Mouse (Mus musculus): ENCODE data around the gene Zic1. TPM values are rescaled to one million over a fixed set of nuclear protein-coding genes. Genes with fewer than 3 reads are reported as not detected.
A peak's percentile ranks its signal among the peaks of the same experiment; 100 is the strongest.

The Zic1 gene
- polyA plus RNA-seq (2015; fragmentation: Nextera tagmentation; extraction: Ambion mirVana) = 0.09 TPM in 1 of 2 replicates, not detected in the other

DNA sequence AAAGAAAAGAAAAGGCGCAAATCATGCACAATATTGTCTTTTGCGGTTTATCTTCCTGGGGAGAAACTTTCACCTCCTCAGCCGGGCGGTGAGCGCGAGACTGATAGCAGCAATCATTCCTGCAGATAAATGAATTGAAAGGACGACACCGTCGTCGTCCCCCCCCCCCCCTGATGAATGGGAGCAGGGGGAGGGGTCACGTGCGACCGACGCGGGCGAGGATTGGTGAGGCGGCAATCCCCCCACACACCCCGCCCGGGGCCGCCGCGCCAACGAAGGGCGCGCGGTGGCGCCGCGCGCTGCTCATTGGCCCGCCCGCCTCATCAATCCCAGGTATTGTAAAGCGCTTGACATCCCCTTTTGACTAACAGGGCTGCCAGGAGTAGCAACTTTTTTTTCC lies at the start of gene Zic1:
Zic1 (minus strand) TSS at position 147 of the 400 bp plus-strand sequence.
- no peaks in the 10 kb centered on the region for H3K36me3 ChIP-seq (ENCODE audit: control insufficient read depth, insufficient read depth, low read length)
- H3K9me3 ChIP-seq (ENCODE audit: control insufficient read depth, low read length) = no peaks in the 10 kb centered on the region
- no peak for ATAC-seq (ENCODE audit: low read depth)
- peak within 1 kb of the TSS; percentile 45 for H3K4me2 ChIP-seq (ENCODE audit: low read depth, low read length)
- peak within 1 kb of the TSS; percentile 36 for H3K4me3 ChIP-seq (ENCODE audit: low read length)
- 0 out of 2 replicates have a peak within 1 kb of the TSS, but pooled peaks have one; percentile 15 for H3K9ac ChIP-seq (ENCODE audit: low read length)
- H3K27me3 ChIP-seq (ENCODE audit: control insufficient read depth, insufficient read depth, low read depth, low read length) = peaks cover 92% of the 10 kb centered on the region
- WGBS = 0% methylated on average over 23 of the region's 33 CpGs
- peaks cover 15% of the 10 kb centered on the region; the same call in 1 of the 2 replicates for H3K4me1 ChIP-seq (replicated peaks; ENCODE audit: control insufficient read depth, insufficient read depth, low read length)
- H3K27ac ChIP-seq (ENCODE audit: low read length) = no peak within 1 kb of the TSS

DNA sequence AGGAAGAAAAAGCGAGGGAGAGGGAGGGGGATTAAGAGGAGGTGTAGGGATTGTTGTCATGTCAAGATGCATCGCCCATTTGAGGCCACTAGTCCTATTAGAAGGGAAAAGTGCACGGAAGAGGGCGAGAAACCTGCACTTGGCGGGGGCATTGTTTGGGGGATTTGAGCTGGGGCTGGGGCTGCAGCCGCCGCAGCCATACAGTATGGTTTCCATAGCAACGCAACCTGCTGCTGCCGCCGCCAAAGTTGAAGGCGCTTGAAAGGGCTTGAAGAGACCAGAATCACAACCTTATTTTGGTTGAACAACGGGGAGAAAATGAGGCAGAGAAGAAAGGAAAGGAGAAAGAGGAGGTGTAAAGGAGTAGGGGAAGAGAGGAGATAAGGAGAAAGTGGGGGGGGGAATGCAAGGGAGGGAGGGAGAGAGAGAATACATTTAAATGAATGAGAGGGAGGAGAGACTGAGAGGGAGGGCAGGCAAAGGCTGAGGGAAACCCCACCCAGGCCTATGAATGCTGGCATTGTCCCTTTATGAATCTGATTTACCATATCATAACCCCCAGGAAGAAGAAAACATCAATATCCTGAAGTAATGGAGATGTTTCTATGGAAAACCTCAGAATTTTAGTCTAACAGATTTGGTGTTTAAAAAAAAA lies 48.5 kb upstream of the Zic1 start:
- no peak overlapping the region for H3K27ac ChIP-seq (ENCODE audit: low read length)
- H3K27me3 ChIP-seq (ENCODE audit: control insufficient read depth, insufficient read depth, low read depth, low read length) = peaks cover 49% of the 10 kb centered on the region
- no peak overlapping the region for H3K4me3 ChIP-seq (ENCODE audit: low read length)
- no peak overlapping the region for H3K4me2 ChIP-seq (ENCODE audit: low read depth, low read length)
- no peaks in the 10 kb centered on the region for H3K4me1 ChIP-seq (replicated peaks; ENCODE audit: control insufficient read depth, insufficient read depth, low read length)
- no peak for ATAC-seq (ENCODE audit: low read depth)
- WGBS = under 1% methylated on average over 12 of the region's 12 CpGs
- no peaks in the 10 kb centered on the region for H3K9me3 ChIP-seq (ENCODE audit: control insufficient read depth, low read length)
- H3K36me3 ChIP-seq (ENCODE audit: control insufficient read depth, insufficient read depth, low read length) = no peaks in the 10 kb centered on the region
- H3K9ac ChIP-seq (ENCODE audit: low read length) = no peak overlapping the region

GRCm38 (mm10) chr9:91409771-91410170 lies 44.2 kb upstream of the Zic1 start:
- Histone ChIP-seq H3K9ac (ENCODE audit: low read length) (no peak overlapping the region), H3K4me2 (ENCODE audit: low read depth, low read length) (no peak overlapping the region)

GRCm38 (mm10) chr9:91406258-91406763 lies 40.7 kb upstream of the Zic1 start:
- 1% methylated on average over 6 of the region's 6 CpGs for WGBS

More at GRCm38 (mm10) chr9:91409771-91410170, 44.2 kb upstream of the Zic1 start:
- no peaks in the 10 kb centered on the region for H3K9me3 ChIP-seq (ENCODE audit: control insufficient read depth, low read length)
- H3K36me3 ChIP-seq (ENCODE audit: control insufficient read depth, insufficient read depth, low read length) = no peaks in the 10 kb centered on the region
- no peak overlapping the region for H3K27ac ChIP-seq (ENCODE audit: low read length)
- 2% methylated on average over 3 of the region's 3 CpGs for WGBS
- H3K4me3 ChIP-seq (ENCODE audit: low read length) = no peak overlapping the region
- ATAC-seq (ENCODE audit: low read depth) = no peak
- H3K27me3 ChIP-seq (ENCODE audit: control insufficient read depth, insufficient read depth, low read depth, low read length) = peaks cover 60% of the 10 kb centered on the region
- no peaks in the 10 kb centered on the region for H3K4me1 ChIP-seq (replicated peaks; ENCODE audit: control insufficient read depth, insufficient read depth, low read length)

DNA sequence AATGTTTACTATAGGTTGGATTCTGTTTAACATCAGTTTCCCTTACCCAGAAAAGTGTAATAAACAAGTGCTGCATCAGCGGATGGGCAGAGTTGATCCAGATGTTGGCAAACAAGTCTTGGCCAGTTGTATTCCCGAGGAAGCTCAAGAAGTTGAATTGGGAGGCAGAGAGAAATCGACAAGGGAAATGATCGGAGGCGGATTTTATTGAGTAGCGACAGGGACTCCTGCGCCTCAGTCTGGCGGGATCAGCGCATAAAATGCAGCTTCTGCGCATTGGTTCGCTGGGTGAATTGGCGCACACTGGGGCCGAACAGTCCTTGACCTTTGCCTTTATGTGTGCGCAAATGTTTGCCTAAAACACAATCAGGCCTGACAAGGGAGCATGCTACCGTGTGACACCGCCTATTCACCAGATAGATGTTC lies 40.2 kb upstream of the Zic1 start:
- Histone ChIP-seq H3K9me3 (ENCODE audit: control insufficient read depth, low read length) (no peaks in the 10 kb centered on the region), H3K9ac (ENCODE audit: low read length) (no peak overlapping the region), H3K27me3 (ENCODE audit: control insufficient read depth, insufficient read depth, low read depth, low read length) (peaks cover 86% of the 10 kb centered on the region), H3K4me2 (ENCODE audit: low read depth, low read length) (no peak overlapping the region), H3K27ac (ENCODE audit: low read length) (no peak overlapping the region), H3K4me3 (ENCODE audit: low read length) (no peak overlapping the region), H3K4me1 (replicated peaks; ENCODE audit: control insufficient read depth, insufficient read depth, low read length) (no peaks in the 10 kb centered on the region), H3K36me3 (ENCODE audit: control insufficient read depth, insufficient read depth, low read length) (no peaks in the 10 kb centered on the region)
- no peak for ATAC-seq (ENCODE audit: low read depth)
- 1% methylated on average over 16 of the region's 16 CpGs for WGBS

More at GRCm38 (mm10) chr9:91406258-91406763, 40.7 kb upstream of the Zic1 start:
- Histone ChIP-seq H3K9ac (ENCODE audit: low read length) (no peak overlapping the region), H3K4me3 (ENCODE audit: low read length) (no peak overlapping the region), H3K4me1 (replicated peaks; ENCODE audit: control insufficient read depth, insufficient read depth, low read length) (no peaks in the 10 kb centered on the region), H3K27ac (ENCODE audit: low read length) (no peak overlapping the region), H3K9me3 (ENCODE audit: control insufficient read depth, low read length) (no peaks in the 10 kb centered on the region), H3K4me2 (ENCODE audit: low read depth, low read length) (no peak overlapping the region), H3K36me3 (ENCODE audit: control insufficient read depth, insufficient read depth, low read length) (no peaks in the 10 kb centered on the region), H3K27me3 (ENCODE audit: control insufficient read depth, insufficient read depth, low read depth, low read length) (peaks cover 81% of the 10 kb centered on the region)
- no peak for ATAC-seq (ENCODE audit: low read depth)

DNA sequence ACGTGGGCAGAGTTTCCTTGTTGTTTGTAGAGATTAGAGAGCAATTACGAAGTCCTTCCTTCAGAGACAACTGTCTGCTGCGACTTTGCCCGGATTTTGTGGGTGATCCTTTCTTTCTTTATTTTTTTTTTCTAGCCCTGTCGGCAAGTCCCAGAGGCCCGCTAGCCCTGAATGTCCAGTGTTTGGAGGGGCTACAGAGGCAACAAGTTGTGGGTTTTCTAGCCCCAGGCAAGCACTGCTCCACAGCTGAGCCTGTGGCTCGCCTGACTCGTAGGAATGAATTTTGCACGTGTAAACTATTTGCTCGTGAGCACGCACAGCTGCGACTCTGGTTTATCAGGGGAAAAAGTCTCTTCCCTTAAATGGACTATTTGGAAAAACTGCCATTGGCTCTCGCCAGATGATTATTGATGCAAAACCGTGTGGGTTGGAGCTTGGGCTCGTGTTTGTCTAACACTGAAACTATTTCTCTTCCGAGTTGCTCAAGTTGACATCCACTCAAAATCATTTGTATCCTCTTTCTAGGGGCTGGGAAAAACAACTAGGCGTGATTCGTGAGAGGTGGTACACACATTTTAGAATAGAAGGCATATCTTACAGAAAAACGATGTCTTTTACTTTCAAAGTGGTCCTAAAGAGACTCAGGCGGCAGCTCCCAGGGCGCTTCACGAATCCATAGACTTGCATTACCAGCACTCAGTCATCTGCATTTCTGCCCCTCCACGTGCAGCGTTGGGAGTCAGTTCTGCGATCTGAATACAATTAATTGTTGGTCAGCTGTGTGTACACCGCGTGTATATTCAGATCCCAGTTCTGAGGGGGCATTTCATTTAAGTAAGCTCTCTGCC lies 39.5 kb upstream of the Zic1 start:
- no peaks in the 10 kb centered on the region for H3K9me3 ChIP-seq (ENCODE audit: control insufficient read depth, low read length)

DNA sequence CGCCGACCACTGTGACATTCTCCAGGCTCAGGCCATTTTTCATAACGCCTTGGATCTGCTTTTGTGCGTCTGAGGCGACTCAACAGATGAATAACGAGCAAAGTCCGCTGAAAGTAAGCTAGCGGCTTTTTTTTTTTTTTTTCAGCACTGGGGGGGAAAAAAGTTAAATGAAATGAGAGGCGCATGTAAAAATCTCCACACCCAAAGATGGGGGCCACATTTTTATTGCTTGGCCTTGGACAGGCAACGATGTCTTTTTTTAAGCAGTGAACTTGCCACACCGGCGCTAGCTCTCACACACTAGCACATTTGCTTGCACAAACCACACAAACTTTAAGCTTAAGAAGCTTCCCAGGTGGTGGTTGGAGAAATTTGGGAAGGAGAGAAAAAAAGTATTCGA lies 38.6 kb upstream of the Zic1 start:
- H3K27me3 ChIP-seq (ENCODE audit: control insufficient read depth, insufficient read depth, low read depth, low read length) = peaks cover 87% of the 10 kb centered on the region
- H3K4me2 ChIP-seq (ENCODE audit: low read depth, low read length) = no peak overlapping the region
- no peak overlapping the region for H3K9ac ChIP-seq (ENCODE audit: low read length)
- no peaks in the 10 kb centered on the region for H3K9me3 ChIP-seq (ENCODE audit: control insufficient read depth, low read length)
- H3K36me3 ChIP-seq (ENCODE audit: control insufficient read depth, insufficient read depth, low read length) = no peaks in the 10 kb centered on the region
- 2% methylated on average over 13 of the region's 13 CpGs for WGBS
- ATAC-seq (ENCODE audit: low read depth) = no peak
- H3K27ac ChIP-seq (ENCODE audit: low read length) = no peak overlapping the region
- H3K4me3 ChIP-seq (ENCODE audit: low read length) = no peak overlapping the region
- no peaks in the 10 kb centered on the region for H3K4me1 ChIP-seq (replicated peaks; ENCODE audit: control insufficient read depth, insufficient read depth, low read length)

More for the DNA sequence above, 39.5 kb upstream of the Zic1 start:
- WGBS = 1% methylated on average over 27 of the region's 27 CpGs
- Histone ChIP-seq H3K4me1 (replicated peaks; ENCODE audit: control insufficient read depth, insufficient read depth, low read length) (no peaks in the 10 kb centered on the region), H3K4me2 (ENCODE audit: low read depth, low read length) (no peak overlapping the region), H3K4me3 (ENCODE audit: low read length) (no peak overlapping the region), H3K9ac (ENCODE audit: low read length) (no peak overlapping the region), H3K27me3 (ENCODE audit: control insufficient read depth, insufficient read depth, low read depth, low read length) (peaks cover 87% of the 10 kb centered on the region), H3K36me3 (ENCODE audit: control insufficient read depth, insufficient read depth, low read length) (no peaks in the 10 kb centered on the region), H3K27ac (ENCODE audit: low read length) (no peak overlapping the region)
- ATAC-seq (ENCODE audit: low read depth) = no peak

DNA sequence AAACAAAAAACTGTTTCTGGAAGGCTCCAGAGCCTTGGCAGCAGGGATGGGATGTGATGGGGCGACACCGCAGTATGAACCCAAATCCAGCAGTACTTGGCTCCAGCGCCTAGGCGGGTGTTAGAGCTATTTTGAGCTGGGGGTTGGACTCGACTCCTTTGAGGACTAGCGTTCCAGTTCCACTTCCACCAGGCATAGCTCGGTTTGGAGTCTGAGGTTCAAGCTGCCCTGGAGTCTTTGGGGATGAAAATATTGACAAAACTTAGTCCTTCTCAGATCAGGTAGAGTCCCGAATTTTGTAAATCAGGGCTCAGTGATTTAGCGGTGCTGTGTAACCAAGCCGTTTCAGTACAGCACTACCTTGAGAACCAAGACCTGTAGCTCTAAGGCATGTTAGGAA lies 35.9 kb upstream of the Zic1 start:
- H3K4me2 ChIP-seq (ENCODE audit: low read depth, low read length) = no peak overlapping the region
- H3K27ac ChIP-seq (ENCODE audit: low read length) = no peak overlapping the region
- H3K27me3 ChIP-seq (ENCODE audit: control insufficient read depth, insufficient read depth, low read depth, low read length) = peaks cover 96% of the 10 kb centered on the region
- H3K9ac ChIP-seq (ENCODE audit: low read length) = no peak overlapping the region
- WGBS = 0% methylated on average over 10 of the region's 10 CpGs
- no peaks in the 10 kb centered on the region for H3K36me3 ChIP-seq (ENCODE audit: control insufficient read depth, insufficient read depth, low read length)
- no peaks in the 10 kb centered on the region for H3K9me3 ChIP-seq (ENCODE audit: control insufficient read depth, low read length)
- H3K4me1 ChIP-seq (replicated peaks; ENCODE audit: control insufficient read depth, insufficient read depth, low read length) = no peaks in the 10 kb centered on the region
- no peak overlapping the region for H3K4me3 ChIP-seq (ENCODE audit: low read length)
- ATAC-seq (ENCODE audit: low read depth) = no peak

- H3K9ac ChIP-seq (ENCODE audit: low read length) = no peak overlapping the region
- H3K4me2 ChIP-seq (ENCODE audit: low read depth, low read length) = no peak overlapping the region
- no peak for ATAC-seq (ENCODE audit: low read depth)
- H3K4me3 ChIP-seq (ENCODE audit: low read length) = no peak overlapping the region
- H3K27ac ChIP-seq (ENCODE audit: low read length) = no peak overlapping the region
- 11% methylated on average over 8 of the region's 8 CpGs for WGBS
- H3K9me3 ChIP-seq (ENCODE audit: control insufficient read depth, low read length) = no peaks in the 10 kb centered on the region
- H3K4me1 ChIP-seq (replicated peaks; ENCODE audit: control insufficient read depth, insufficient read depth, low read length) = no peaks in the 10 kb centered on the region
- H3K36me3 ChIP-seq (ENCODE audit: control insufficient read depth, insufficient read depth, low read length) = no peaks in the 10 kb centered on the region
- peaks cover 95% of the 10 kb centered on the region for H3K27me3 ChIP-seq (ENCODE audit: control insufficient read depth, insufficient read depth, low read depth, low read length)
Measured at GRCm38 (mm10) chr9:91400482-91401093, 35.0 kb upstream of the Zic1 start.

All from lung, embryonic 16.5 days (tissue).